In genomic region chr9:109874797-109875691, GRCm38 (mm10) we compare ENCODE assay signal across 7 mouse cellular contexts. TPM values are rescaled to one million over a fixed set of nuclear protein-coding genes. Genes with fewer than 3 reads are reported as not detected.
DNase-seq lines count a peak whose midpoint lies in the region; ATAC-seq lines count a peak whose summit lies in the region.

Gene Cdc25a, plus strand, starts transcription at chr9:109875579.

- H3K27me3 ChIP-seq in embryonic facial prominence, embryonic 11.5 days (ENCODE audit: control insufficient read depth, insufficient read depth, low read length) = no peaks in the 10 kb centered on the region
- H3K27me3 ChIP-seq in limb, embryonic 10.5 days (ENCODE audit: low read depth, poor library complexity, severe bottlenecking) = no peaks in the 10 kb centered on the region
- H3K27me3 ChIP-seq in midbrain, embryonic 13.5 days = no peaks in the 10 kb centered on the region

- no peaks in the 10 kb centered on the region for H3K9me3 ChIP-seq in embryonic facial prominence, embryonic 11.5 days (replicated peaks; ENCODE audit: control insufficient read depth, low read length)
- H3K9me3 ChIP-seq in limb, embryonic 10.5 days (replicated peaks) = no peaks in the 10 kb centered on the region
- no peaks in the 10 kb centered on the region for H3K9me3 ChIP-seq in midbrain, embryonic 13.5 days

- peak; percentile 98 for DNase-seq in adrenal gland, postnatal 14 days
- peak; percentile 100 for DNase-seq in embryonic facial prominence, embryonic 11.5 days (ENCODE audit: low spot score)
- DNase-seq in kidney, adult 11 months = peak; percentile 99
- peak; percentile 96 for DNase-seq in limb, embryonic 10.5 days (ENCODE audit: low spot score)
- DNase-seq in spleen, adult 12 weeks (ENCODE audit: low spot score) = peak; percentile 96

- ATAC-seq in embryonic facial prominence, embryonic 11.5 days (replicated peaks; ENCODE audit: insufficient number of reproducible peaks, low FRiP score, low TSS enrichment, low read depth) = peak; percentile 91
- peak; percentile 95 for ATAC-seq in granulocyte monocyte progenitor cell, adult 5-6 weeks (replicated peaks; ENCODE audit: poor library complexity, severe bottlenecking)
- peak; percentile 94 for ATAC-seq in midbrain, embryonic 13.5 days

- H3K4me1 ChIP-seq in embryonic facial prominence, embryonic 11.5 days (ENCODE audit: control insufficient read depth, insufficient read depth, low read length) = no peaks in the 10 kb centered on the region
- peaks cover 23% of the 10 kb centered on the region for H3K4me1 ChIP-seq in limb, embryonic 10.5 days
- H3K4me1 ChIP-seq in midbrain, embryonic 13.5 days (replicated peaks) = peaks cover 18% of the 10 kb centered on the region

- H3K9ac ChIP-seq in embryonic facial prominence, embryonic 11.5 days (replicated peaks; ENCODE audit: low read length) = peak within 1 kb of the TSS; percentile 99
- peak within 1 kb of the TSS; percentile 92 for H3K9ac ChIP-seq in midbrain, embryonic 13.5 days (replicated peaks)

- H3K27ac ChIP-seq in embryonic facial prominence, embryonic 11.5 days (replicated peaks; ENCODE audit: low read depth, low read length) = peak within 1 kb of the TSS; percentile 85
- peak within 1 kb of the TSS; percentile 97 for H3K27ac ChIP-seq in limb, embryonic 10.5 days
- peak within 1 kb of the TSS; percentile 72 for H3K27ac ChIP-seq in midbrain, embryonic 13.5 days

- peak within 1 kb of the TSS; percentile 56 for H3K4me2 ChIP-seq in embryonic facial prominence, embryonic 11.5 days (ENCODE audit: low read depth, low read length)
- H3K4me2 ChIP-seq in midbrain, embryonic 13.5 days (replicated peaks) = peak within 1 kb of the TSS; percentile 90

- WGBS in embryonic facial prominence, embryonic 11.5 days = 7% methylated on average over 33 of the region's 33 CpGs
- WGBS in limb, embryonic 10.5 days = 7% methylated on average over 33 of the region's 33 CpGs
- WGBS in midbrain, embryonic 13.5 days = 5% methylated on average over 33 of the region's 33 CpGs

- H3K36me3 ChIP-seq in embryonic facial prominence, embryonic 11.5 days (replicated peaks; ENCODE audit: control insufficient read depth, insufficient read depth, low read depth, low read length) = peaks cover 13% of the 10 kb centered on the region
- peaks cover 33% of the 10 kb centered on the region for H3K36me3 ChIP-seq in limb, embryonic 10.5 days
- peaks cover 20% of the 10 kb centered on the region for H3K36me3 ChIP-seq in midbrain, embryonic 13.5 days

- H3K4me3 ChIP-seq in embryonic facial prominence, embryonic 11.5 days (ENCODE audit: low read depth, low read length) = peak within 1 kb of the TSS; percentile 98
- H3K4me3 ChIP-seq in limb, embryonic 10.5 days = peak within 1 kb of the TSS; percentile 100
- peak within 1 kb of the TSS; percentile 96 for H3K4me3 ChIP-seq in midbrain, embryonic 13.5 days (replicated peaks)

RNA-seq across cellular contexts. Expression of gene Cdc25a, which starts in this region (rescaled TPM):
- total RNA-seq in adrenal gland, postnatal 14 days (2021) = 14.6 and 16.7 TPM in 2 replicates
- polyA plus RNA-seq in embryonic facial prominence, embryonic 11.5 days (2014; fragmentation: Nextera tagmentation; extraction: Ambion mirVana) = 38.6 and 44.1 TPM in 2 replicates
- total RNA-seq in granulocyte monocyte progenitor cell, adult 5-6 weeks (2014; fragmentation: Nextera tagmentation) = 45.1 and 52.5 TPM in 2 replicates
- total RNA-seq in granulocyte monocyte progenitor cell, adult 5-6 weeks (2017) = 50.6 and 54.4 TPM in 2 replicates
- 54.4 and 55.6 TPM in 2 replicates for polyA plus RNA-seq in limb, embryonic 10.5 days (2016; fragmentation: Nextera tagmentation; extraction: Ambion mirVana)
- polyA plus RNA-seq in midbrain, embryonic 13.5 days (2015; fragmentation: Nextera tagmentation; extraction: Ambion mirVana) = 20.2 and 23.1 TPM in 2 replicates

Comparison
In these comparisons a context has a peak if more than half of its experiments do, and no peak if none do; other contexts are left out.
1. Peak in every context shown above with its lines: DNase-seq, ATAC-seq, H3K4me3 ChIP-seq and H3K27ac ChIP-seq.